In the genomic region with DNA sequence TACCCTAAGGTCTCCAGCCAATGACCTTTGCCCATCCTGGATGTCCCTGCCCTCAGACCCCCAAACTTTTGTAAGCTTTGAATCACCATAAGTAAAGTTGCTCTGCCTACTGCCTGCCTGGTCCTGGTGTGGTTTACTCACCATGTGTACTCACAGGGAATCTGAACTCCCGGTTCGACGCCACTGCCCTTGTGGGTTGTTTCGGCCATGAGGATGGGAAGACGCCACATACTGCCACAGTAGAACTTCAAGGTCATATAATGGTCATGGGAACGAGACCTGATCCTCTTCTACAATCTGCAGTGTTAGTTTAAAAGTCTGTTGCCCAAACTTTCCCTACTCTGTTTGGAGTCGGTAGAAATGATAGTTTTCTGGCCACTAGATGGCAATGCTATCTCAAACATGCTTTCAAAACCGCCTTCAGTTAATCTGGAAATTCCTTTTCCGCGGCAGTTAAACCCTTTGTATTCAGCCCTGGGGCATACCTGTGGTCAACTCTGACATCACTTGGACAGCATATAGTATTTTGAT, we compare ENCODE assay signal across 9 mouse cellular contexts. TPM values are rescaled to one million over a fixed set of nuclear protein-coding genes. Genes with fewer than 3 reads are reported as not detected.
A peak's percentile ranks its signal among the peaks of the same experiment; 100 is the strongest.
DNase-seq lines count a peak whose midpoint lies in the region; ATAC-seq and TF ChIP-seq lines count a peak whose summit lies in the region.
"Had no signal": no experiment of that assay in that cellular context is flagged by ENCODE, and none has a peak within 500 bp of the region (broad histone marks: within the 10 kb centered on the region; RNA-seq: fewer than 3 reads in every experiment).

No protein-coding gene starts in this region.

- no peak for TF ChIP-seq EP300 in CH12.LX (IDR thresholded peaks at IDR 0.05; ENCODE audit: low read length)

- DNase-seq in CH12.LX (ENCODE audit: extremely low read depth) = peak; percentile 51
- peak; percentile 76 for DNase-seq in embryo, embryonic 10.5 days (ENCODE audit: low spot score)
- no peak for DNase-seq in urinary bladder, postnatal 14 days (ENCODE audit: low spot score)
- DNase-seq in spleen, adult 12 weeks (ENCODE audit: low spot score) = no peak

- no peak overlapping the region for H3K27ac ChIP-seq in CH12.LX (ENCODE audit: insufficient read depth, low read depth)
- no peak overlapping the region for H3K27ac ChIP-seq in hindbrain, embryonic 13.5 days
- no peak overlapping the region for H3K27ac ChIP-seq in limb, embryonic 15.5 days

- 47% methylated on average over 10 of the region's 10 CpGs for WGBS in hindbrain, embryonic 13.5 days
- 38% methylated on average over 10 of the region's 10 CpGs for WGBS in limb, embryonic 15.5 days

- no peak for TF ChIP-seq POLR2A in CH12.LX (IDR thresholded peaks at IDR 0.05; ENCODE audit: low read depth, low read length)

- peak overlapping the region; percentile 77 for H3K4me2 ChIP-seq in CH12.LX (ENCODE audit: insufficient read depth, low read depth, poor library complexity, severe bottlenecking)
- 0 out of 2 replicates have a peak overlapping the region, but pooled peaks have one; percentile 21 for H3K4me2 ChIP-seq in hindbrain, embryonic 13.5 days
- H3K4me2 ChIP-seq in limb, embryonic 15.5 days = 0 out of 2 replicates have a peak overlapping the region, but pooled peaks have one; percentile 12

- H3K79me2 ChIP-seq in CH12.LX (replicated peaks; ENCODE audit: control insufficient read depth, extremely low read depth, insufficient read depth, poor library complexity, severe bottlenecking) = no peaks in the 10 kb centered on the region

- H3K9ac ChIP-seq in CH12.LX (ENCODE audit: insufficient read depth, low read depth) = no peak overlapping the region
- no peak overlapping the region for H3K9ac ChIP-seq in hindbrain, embryonic 13.5 days
- no peak overlapping the region for H3K9ac ChIP-seq in limb, embryonic 15.5 days

- peak; percentile 69 for TF ChIP-seq RAD21 in CH12.LX (IDR thresholded peaks at IDR 0.05; ENCODE audit: low read depth, low read length)

- ATAC-seq in erythroblast, adult 5-6 weeks (replicated peaks; ENCODE audit: low FRiP score, poor library complexity, severe bottlenecking) = no peak
- peak; percentile 43; the same call in 1 of the 2 replicates for ATAC-seq in hindbrain, embryonic 13.5 days (ENCODE audit: low FRiP score)
- ATAC-seq in limb, embryonic 15.5 days (ENCODE audit: insufficient number of reproducible peaks, low FRiP score, low TSS enrichment, low read depth) = no peak

- H3K36me3 ChIP-seq in erythroblast, embryonic 14.5 days (ENCODE audit: control insufficient read depth) = no peaks in the 10 kb centered on the region
- no peaks in the 10 kb centered on the region for H3K36me3 ChIP-seq in CH12.LX (replicated peaks in 1 of 2; ENCODE audit: control insufficient read depth in 1 of 2, insufficient read depth in 1 of 2, low read length in 1 of 2)
- H3K36me3 ChIP-seq in hindbrain, embryonic 13.5 days = no peaks in the 10 kb centered on the region
- no peaks in the 10 kb centered on the region for H3K36me3 ChIP-seq in limb, embryonic 15.5 days
- H3K36me3 ChIP-seq: G1E had no signal

- dilution Hi-C loops in CH12.LX (cut with MboI; ENCODE audit: extremely low pct_ligation_motif_present, extremely low pct_unique_long_range_greater_than_20kb, low sequenced_read_pairs) = no loop called here

- peaks cover 4% of the 10 kb centered on the region for H3K27me3 ChIP-seq in erythroblast, embryonic 14.5 days (ENCODE audit: control insufficient read depth)
- no peaks in the 10 kb centered on the region for H3K27me3 ChIP-seq in CH12.LX (replicated peaks)
- H3K27me3 ChIP-seq in hindbrain, embryonic 13.5 days = no peaks in the 10 kb centered on the region
- no peaks in the 10 kb centered on the region for H3K27me3 ChIP-seq in limb, embryonic 15.5 days

- TF ChIP-seq CTCF in CH12.LX (conservative IDR thresholded peaks at IDR 0.05 in 1 of 2, IDR thresholded peaks at IDR 0.05 in 1 of 2; ENCODE audit: low read depth in 2 of 2, low read length in 2 of 2) = peak; percentile 33 to 73; a peak in 3 of 4 replicates

- H3K4me3 ChIP-seq in erythroblast, embryonic 14.5 days (replicated peaks) = peak overlapping the region; percentile 28
- peak overlapping the region in 2 of 3 experiments; percentile 20 to 46 for H3K4me3 ChIP-seq in CH12.LX (replicated peaks in 1 of 3; ENCODE audit: low read depth in 2 of 3, low read length in 2 of 3, poor library complexity in 1 of 3)
- H3K4me3 ChIP-seq in hindbrain, embryonic 13.5 days = no peak overlapping the region
- H3K4me3 ChIP-seq in limb, embryonic 15.5 days = no peak overlapping the region

- in situ Hi-C loops in CH12.LX (cut with MboI; ENCODE audit: low pct_ligation_motif_present, low pct_unique_long_range_greater_than_20kb, low sequenced_read_pairs) = no loop called here

- H3K4me1 ChIP-seq in erythroblast, embryonic 14.5 days (ENCODE audit: control insufficient read depth) = peaks cover 10% of the 10 kb centered on the region
- peaks cover 0 to 3% of the 10 kb centered on the region in 2 experiments; a peak in 2 of 4 replicates for H3K4me1 ChIP-seq in CH12.LX (ENCODE audit: control insufficient read depth in 1 of 2, insufficient read depth in 2 of 2)
- H3K4me1 ChIP-seq in hindbrain, embryonic 13.5 days (replicated peaks) = no peaks in the 10 kb centered on the region
- no peaks in the 10 kb centered on the region for H3K4me1 ChIP-seq in limb, embryonic 15.5 days

- H3K9me3 ChIP-seq in erythroblast, embryonic 14.5 days (ENCODE audit: control insufficient read depth, low read length) = no peaks in the 10 kb centered on the region
- H3K9me3 ChIP-seq in CH12.LX (replicated peaks; ENCODE audit: low read length) = no peaks in the 10 kb centered on the region
- H3K9me3 ChIP-seq in hindbrain, embryonic 13.5 days = no peaks in the 10 kb centered on the region
- H3K9me3 ChIP-seq in limb, embryonic 15.5 days = no peaks in the 10 kb centered on the region

TF ChIP-seq in CH12.LX, 34 proteins besides CTCF, POLR2A, EP300 and RAD21:
- TF ChIP-seq TBP (conservative IDR thresholded peaks at IDR 0.05; ENCODE audit: low read depth, low read length) = 0 out of 2 replicates have a peak, but pooled peaks have one; percentile 29
- no peak for TF ChIP-seq UBTF (IDR thresholded peaks at IDR 0.05; ENCODE audit: low read depth, low read length)
- TF ChIP-seq SMC3 (IDR thresholded peaks at IDR 0.05; ENCODE audit: low read depth, low read length) = peak; percentile 58

RNA-seq across cellular contexts. Expression of gene Hao2, which starts 2.1 kb away (rescaled TPM):
- polyA plus RNA-seq in erythroblast, embryonic 14.5 days (2012) = not detected in 2 replicates
- not detected in 2 replicates for total RNA-seq in erythroblast, adult 5-6 weeks (2015; ENCODE audit: low replicate concordance)
- total RNA-seq in erythroblast, adult 5-6 weeks (2017; ENCODE audit: low replicate concordance) = not detected in 2 replicates
- total RNA-seq in CH12.LX (2012; rRNA removed) (not detected in 2 replicates), CH12.LX (2014; rRNA removed) (not detected in 2 replicates)
- not detected in 2 replicates for polyA plus RNA-seq in CH12.LX (2012; ENCODE audit: insufficient read length, low read depth)
- 0.25 TPM in 1 of 2 replicates, not detected in the other for polyA plus RNA-seq in hindbrain, embryonic 13.5 days (2015; fragmentation: Nextera tagmentation; extraction: Ambion mirVana)
- not detected in 2 replicates for polyA plus RNA-seq in limb, embryonic 15.5 days (2015; fragmentation: Nextera tagmentation; extraction: Ambion mirVana)
- total RNA-seq: G1E had no signal
- polyA plus RNA-seq: G1E had no signal

RNA-seq across cellular contexts. Expression of gene Hsd3b1, which starts 35.5 kb away (rescaled TPM):
- polyA plus RNA-seq in erythroblast, embryonic 14.5 days (2012) = 0.10 and 0.15 TPM in 2 replicates
- not detected in 2 replicates for total RNA-seq in erythroblast, adult 5-6 weeks (2015; ENCODE audit: low replicate concordance)
- total RNA-seq in erythroblast, adult 5-6 weeks (2017; ENCODE audit: low replicate concordance) = not detected in 2 replicates
- not detected in 2 replicates for total RNA-seq in CH12.LX (2012; rRNA removed)
- not detected in 2 replicates for total RNA-seq in CH12.LX (2014; rRNA removed)
- polyA plus RNA-seq in CH12.LX (2012; ENCODE audit: insufficient read length, low read depth) = not detected in 2 replicates
- 0.13 and 0.27 TPM in 2 replicates for polyA plus RNA-seq in hindbrain, embryonic 13.5 days (2015; fragmentation: Nextera tagmentation; extraction: Ambion mirVana)
- polyA plus RNA-seq in limb, embryonic 15.5 days (2015; fragmentation: Nextera tagmentation; extraction: Ambion mirVana) = not detected in 2 replicates
- total RNA-seq: G1E had no signal
- polyA plus RNA-seq: G1E had no signal

Comparison
In these comparisons a context has a peak if more than half of its experiments do, and no peak if none do; other contexts are left out.
1. H3K4me3 ChIP-seq: peak in erythroblast, embryonic 14.5 days (single experiment) and CH12.LX (2 of 3); none in hindbrain, embryonic 13.5 days (single experiment) and limb, embryonic 15.5 days (single experiment).
2. DNase-seq: peak in CH12.LX (single experiment) and embryo, embryonic 10.5 days (single experiment); none in urinary bladder, postnatal 14 days (single experiment) and spleen, adult 12 weeks (single experiment).
3. H3K4me2 ChIP-seq: peak in every context shown above with its lines; median percentile 77 in CH12.LX; 21 in hindbrain, embryonic 13.5 days; 12 in limb, embryonic 15.5 days.